Mouse (Mus musculus): Measurements from ENCODE around the gene Sort1. TPM values are rescaled to one million over a fixed set of nuclear protein-coding genes. Genes with fewer than 3 reads are reported as not detected.
A peak's percentile ranks its signal among the peaks of the same experiment; 100 is the strongest.
"Not testable (repeated sequence)": the region's sequence is repeated elsewhere in the genome, so short reads cannot be mapped to it uniquely, and the experiment has no call there.

Sort1 gene
- total RNA-seq (2017) = 13.9 and 22.5 TPM in 2 replicates

DNA sequence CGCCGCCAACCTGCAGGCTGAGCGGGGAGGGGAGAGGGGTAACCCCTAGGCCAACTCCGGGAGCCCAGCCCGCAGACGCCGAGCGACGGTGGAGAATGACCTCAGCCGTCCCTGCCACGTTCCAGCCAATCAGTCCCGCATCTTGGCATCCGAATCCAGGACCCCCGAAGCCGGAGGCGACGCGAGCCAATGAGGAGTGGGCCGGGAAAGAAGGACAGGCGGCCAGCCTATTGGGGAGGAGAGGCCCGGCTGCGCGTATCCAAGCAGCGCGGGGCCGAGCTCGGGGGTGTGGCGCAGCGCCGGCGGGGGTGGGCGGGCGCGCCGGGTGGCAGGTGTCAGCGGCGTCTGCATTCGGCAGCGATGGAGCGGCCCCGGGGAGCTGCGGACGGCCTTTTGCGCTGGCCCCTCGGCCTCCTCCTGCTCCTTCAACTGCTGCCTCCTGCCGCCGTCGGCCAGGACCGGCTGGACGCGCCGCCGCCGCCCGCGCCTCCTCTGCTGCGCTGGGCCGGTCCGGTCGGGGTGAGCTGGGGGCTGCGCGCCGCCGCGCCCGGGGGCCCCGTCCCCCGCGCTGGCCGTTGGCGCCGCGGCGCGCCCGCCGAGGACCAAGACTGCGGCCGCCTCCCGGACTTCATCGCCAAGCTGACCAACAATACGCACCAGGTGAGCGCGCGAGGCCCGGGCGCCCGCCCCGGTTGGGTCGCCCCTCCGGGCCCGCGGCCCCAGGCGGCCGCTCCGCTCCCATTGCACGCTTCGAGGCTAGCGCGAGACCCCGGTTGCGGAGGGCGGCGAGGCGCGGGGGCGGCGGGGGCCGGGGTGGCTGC is at the start of gene Sort1:
Gene Sort1 (plus strand): TSS at position 302 of the 821 bp plus-strand sequence.
- ATAC-seq (replicated peaks; ENCODE audit: low read depth, poor library complexity, severe bottlenecking) = peak; percentile 90

DNA sequence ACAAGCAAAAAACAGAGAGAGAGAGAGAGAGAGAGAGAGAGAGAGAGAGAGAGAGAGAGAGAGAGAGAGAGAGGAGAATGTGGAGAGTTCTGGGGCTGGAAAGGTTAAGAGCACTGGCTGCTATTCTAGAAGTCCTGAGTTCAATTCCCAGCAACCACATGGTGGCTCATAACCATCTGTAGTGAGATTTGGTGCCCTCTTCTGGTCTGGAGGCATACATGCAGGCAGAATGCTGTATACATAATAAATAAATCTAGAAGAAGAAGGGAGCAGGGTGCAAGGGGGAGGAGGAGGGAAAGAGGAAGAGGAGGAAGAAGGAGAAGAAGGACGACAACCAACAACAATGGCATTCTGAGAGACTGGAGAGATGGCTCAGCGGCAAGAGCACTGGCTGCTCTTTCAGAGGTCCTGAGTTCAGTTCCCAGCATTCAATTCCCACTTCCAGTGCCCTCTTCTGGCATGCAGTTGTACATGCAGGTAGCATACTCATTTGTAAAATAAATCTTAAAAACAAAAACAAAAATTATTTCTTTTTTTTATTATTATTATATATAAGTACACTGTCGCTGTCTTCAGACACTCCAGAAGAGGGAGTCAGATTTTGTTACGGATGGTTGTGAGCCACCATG is 46.3 kb upstream of the Sort1 start:
- not testable (repeated sequence) for ATAC-seq (replicated peaks; ENCODE audit: low read depth, poor library complexity, severe bottlenecking)

DNA sequence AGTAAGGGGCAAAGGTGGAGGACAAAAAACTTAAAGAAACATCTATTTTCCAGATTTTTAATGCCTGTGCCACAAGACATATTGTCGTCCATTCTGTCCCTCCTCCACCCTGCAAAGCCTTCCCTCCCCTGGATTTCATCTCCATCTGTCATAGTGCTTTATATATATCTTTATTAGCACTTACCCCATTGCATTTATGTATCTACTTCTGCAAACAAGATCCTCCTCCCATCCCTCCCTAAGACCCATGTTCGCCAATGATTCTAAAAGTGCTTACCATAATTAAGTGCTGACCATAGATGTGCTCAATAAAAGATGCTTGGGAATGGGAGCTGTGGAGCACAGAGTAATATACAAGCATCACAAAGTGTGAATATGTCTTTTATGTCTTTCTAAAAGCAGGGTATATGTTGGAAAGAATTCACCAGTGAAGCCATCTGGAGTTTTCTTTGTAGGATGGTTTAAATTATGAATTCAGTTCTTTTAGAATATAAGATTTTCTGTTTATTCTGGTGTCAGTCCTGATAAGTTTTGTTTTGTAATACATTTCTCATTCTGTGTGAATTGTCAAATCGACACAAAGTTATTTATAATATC is 42.5 kb upstream of the Sort1 start:
- no peak for ATAC-seq (replicated peaks; ENCODE audit: low read depth, poor library complexity, severe bottlenecking)

DNA sequence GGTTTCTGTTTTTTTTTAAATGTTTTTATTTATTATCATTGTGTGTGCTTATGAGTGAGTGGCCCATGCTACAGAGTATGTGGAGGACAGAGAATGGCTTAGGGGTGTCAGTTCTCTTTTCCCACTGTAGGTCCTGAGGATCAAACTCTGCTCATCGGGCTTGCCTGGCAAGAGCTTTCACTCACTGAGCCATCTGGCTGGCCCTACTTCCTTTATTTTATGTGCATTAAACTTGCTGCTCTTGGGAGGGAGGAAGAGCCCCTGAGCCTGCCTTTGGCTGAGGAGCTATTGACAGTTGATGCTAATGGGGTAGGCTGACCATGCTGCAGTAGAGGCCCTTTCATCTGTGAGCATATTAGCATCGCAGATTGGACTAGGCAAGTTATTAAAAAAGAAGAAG is 37.0 kb upstream of the Sort1 start:
- 0 out of 2 replicates have a peak, but pooled peaks have one; percentile 50 for ATAC-seq (replicated peaks; ENCODE audit: low read depth, poor library complexity, severe bottlenecking)

DNA sequence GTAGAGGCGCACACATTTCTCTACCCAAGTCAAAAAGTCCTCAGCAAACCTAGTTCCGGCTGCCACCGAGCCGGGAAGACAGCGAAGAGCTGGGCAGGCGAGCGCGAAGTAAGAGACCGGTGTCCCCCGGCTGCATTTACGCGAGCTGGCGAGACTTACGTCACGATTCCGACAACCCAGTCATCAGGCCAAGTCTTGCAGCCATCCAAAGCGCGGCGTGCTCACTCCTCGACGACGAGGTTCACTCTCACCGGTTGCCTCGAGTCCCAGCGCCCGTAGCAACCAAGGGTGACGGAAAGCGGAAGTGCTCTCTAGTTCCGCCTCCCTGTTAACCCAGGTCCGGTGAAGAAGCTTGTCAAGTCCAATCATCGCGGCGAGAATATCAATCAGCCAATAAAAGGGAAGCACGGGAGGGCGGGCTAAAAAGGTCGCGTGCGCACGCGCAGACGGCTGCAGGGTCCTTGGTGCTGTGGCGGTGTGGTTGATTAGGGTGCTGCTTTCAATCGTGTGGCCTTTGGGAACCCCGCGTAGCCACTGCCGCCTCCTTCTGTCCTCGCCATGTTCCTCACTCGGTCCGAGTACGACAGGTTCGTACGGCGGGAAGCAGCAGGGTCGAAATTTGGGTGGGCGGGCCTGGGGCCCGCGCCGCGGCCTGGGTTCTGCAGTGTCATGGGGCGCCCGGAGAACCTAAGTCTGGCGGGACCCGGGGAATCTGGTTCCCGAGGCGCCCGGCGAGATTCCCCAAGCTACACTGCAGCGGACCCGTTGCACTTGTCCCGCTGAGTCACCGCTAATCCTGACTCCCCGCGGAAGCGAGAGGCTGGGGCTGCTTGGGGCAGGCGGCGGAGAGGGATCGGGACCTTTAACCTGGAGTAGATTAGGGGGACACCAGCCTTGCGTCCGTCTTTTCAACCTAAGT is 26.9 kb upstream of the Sort1 start, which contains the start of gene Psma5:
Gene Psma5 (plus strand): TSS at position 208 of the 919 bp plus-strand sequence.
- peak; percentile 98 for ATAC-seq (replicated peaks; ENCODE audit: low read depth, poor library complexity, severe bottlenecking)

DNA sequence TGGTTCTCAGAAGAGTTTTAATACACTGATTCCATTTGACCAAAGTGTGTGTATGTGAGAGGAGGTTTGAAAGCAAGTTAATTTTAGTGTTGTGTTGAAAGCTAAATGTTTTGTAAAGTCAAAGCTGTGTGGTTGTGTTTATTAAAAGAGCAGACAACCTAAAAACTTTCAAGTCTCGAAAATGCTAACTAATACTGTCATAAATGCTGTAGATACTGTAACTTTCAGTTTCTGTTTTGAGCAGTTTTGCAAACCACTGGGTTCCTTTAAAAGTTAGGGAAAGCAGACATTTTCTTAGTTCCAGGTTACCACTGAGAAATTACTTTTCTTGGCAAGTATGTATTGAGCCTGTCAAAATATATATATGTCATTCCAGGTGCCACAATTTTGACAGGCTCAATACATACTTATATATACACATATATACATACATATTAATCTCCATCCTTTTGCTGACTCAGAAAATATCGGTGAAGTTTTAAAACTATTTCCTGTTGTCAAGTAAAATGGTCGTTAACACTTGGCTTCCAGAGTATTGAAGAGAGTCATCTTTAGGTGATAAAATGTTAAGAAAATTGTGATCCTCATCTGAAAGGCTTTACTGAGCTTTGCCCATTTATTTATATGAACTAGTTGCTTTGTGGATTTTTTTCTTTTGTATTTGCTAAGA is 25.9 kb upstream of the Sort1 start:
- ATAC-seq (replicated peaks; ENCODE audit: low read depth, poor library complexity, severe bottlenecking) = no peak

DNA sequence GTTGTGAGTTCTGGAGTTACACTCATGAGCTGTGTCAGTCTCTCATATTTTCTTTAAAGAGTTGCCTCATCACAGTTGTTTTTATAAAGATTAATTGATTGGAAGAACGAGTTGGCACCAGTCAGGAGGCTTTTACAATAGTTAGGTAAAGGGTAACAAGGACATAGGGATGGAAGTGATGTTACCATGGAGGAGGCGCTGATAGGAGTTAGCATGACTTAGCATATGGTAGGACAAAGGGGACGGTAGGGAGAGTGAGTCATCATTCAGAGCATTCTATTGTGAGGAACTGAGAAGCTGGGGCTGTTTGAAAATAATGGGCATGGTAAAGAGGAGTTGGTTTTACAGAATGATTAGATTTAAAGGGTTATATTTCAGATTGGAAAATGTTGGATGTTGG is 24.6 kb upstream of the Sort1 start:
- no peak for ATAC-seq (replicated peaks; ENCODE audit: low read depth, poor library complexity, severe bottlenecking)

DNA sequence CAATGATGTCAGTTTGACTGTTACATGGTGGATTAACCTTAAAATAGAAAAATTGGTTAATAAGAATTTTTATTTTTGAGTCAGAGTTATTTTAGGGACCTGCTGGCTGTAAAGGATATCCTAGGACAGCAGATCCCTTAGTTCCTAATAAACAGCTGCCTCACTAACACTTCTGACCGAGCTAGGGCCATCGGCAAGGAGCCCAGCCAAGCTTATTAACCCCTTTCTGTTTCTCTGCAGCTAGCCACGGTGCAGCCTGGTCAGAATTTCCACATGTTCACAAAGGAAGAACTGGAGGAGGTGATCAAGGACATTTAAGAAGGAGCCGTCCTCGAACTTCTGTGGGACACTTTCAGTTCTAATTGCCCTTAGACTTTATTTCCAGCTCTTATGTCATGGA is 4.4 kb upstream of the Sort1 start:
- not testable (repeated sequence) for ATAC-seq (replicated peaks; ENCODE audit: low read depth, poor library complexity, severe bottlenecking)

DNA sequence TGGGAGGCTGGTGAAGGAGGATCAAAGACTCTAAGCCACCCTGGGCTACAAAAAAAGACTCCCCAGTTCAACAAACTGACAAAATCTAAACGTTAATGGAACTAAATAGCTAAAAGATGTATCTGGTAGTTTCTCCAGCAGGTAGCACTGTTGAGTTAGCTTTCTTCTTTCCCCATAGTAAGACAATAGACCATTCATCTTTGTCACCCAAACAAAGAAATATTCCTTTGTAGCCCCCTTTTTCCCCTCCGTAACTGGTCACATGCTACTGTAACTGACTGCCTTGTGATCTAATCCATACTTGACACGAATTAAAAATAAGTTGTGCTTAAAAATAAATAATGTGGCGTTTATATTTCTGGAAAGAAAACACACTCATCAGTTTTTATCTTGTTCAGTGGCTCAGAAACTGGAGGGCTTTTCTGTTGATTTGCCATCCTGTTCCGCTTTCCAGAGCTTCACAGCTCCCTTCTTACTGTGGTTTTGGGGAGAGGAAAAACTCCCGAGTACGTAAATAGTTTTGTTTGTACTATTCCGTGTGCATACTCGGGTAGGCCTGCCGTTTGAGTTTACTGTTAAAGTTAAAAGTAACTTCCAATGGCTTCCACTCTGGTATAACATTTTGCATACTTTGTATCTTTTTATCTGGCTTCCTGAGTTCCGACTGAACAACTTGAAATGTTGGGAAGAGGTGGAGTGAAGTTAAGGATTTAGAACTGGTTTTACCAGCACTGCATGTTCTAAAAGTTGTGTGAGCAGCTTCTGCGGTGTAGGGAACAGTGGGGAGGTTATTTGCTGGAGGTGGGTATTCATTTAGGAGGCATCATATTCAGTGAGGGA is 1.3 kb upstream of the Sort1 start:
- ATAC-seq (replicated peaks; ENCODE audit: low read depth, poor library complexity, severe bottlenecking) = peak; percentile 56

DNA sequence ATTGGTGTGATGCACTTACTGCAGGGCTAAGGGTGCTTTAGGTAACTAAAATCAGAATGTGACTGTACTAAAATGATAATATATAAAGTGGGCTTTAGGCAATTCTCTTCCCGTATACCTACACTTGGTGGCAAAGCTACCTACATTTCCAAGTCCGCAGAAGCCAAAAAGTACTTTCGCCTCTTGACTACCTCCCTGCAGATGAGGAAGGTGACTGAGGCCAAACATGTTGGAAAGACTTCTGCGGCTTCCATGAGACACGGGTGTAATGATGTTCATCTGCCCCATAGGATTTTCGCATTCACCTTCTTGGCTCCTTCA is 681 bp upstream of the Sort1 start:
- ATAC-seq (replicated peaks; ENCODE audit: low read depth, poor library complexity, severe bottlenecking) = no peak

DNA sequence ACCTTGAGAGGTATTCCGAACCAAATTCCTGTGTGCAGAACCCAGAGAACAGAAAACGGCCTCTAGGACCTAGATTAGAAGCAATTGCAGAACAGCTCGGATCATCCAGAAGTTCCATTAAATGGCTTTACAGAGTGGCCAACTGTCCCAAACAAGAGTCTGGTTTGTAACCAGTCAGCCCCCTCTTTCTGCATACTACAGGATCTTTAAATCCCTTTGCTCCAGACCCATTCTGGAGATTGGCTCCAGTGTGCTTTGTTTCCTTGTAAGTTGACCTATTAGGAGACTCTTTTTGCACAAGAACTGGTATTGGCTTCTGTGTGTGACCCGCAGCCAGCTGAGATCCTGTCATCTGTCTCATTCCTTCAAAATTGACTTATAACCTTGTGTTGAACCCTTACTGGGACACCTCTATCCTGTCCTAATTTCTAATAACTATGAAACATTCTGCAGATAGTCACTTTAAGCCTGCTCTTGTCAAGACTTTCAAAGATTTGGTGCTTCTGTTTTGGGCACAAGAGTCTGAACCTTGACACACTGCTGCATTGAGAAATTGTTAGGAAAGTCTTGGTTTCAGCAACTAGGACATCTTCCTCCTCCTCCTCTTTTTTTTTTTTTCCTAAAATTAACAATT is 1.3 kb downstream of the Sort1 start:
- no peak for ATAC-seq (replicated peaks; ENCODE audit: low read depth, poor library complexity, severe bottlenecking)

DNA sequence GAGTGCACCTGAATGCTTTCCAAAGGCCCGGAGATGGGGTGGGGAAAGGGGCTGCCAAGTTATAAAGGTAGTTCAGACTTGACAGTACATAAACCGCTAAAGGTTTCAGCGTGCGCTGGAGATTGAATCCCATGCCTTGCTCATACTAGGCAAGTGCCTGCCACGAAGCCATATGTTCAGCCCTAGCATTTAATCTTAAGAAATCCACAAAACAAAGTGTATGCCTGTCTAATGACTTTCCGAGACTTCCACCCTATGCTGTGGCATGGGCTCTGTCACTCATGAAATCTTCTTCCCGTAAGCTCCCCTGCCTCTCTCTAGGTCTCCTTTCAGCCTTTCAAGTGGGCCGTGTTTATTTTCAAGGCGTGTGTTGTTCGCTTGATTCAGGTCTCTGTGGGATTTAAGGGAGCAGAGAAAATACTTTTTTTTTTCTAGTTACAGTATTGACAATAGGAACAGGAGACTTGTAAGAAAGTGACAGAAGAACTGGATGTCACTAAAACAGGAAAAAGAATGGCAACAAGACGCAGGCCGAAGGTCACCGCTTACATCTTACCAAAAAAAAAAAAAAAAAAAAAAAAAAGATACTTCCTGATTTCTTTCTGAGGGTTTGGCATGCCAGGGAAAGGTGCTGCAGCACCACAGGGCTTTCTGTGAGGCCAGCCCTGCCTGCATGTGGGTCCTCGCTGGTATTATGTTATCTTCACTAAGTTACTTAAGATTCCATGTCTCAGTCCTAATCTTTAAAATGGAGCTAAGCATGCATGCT is 3.0 kb downstream of the Sort1 start:
- ATAC-seq (replicated peaks; ENCODE audit: low read depth, poor library complexity, severe bottlenecking) = no peak

DNA sequence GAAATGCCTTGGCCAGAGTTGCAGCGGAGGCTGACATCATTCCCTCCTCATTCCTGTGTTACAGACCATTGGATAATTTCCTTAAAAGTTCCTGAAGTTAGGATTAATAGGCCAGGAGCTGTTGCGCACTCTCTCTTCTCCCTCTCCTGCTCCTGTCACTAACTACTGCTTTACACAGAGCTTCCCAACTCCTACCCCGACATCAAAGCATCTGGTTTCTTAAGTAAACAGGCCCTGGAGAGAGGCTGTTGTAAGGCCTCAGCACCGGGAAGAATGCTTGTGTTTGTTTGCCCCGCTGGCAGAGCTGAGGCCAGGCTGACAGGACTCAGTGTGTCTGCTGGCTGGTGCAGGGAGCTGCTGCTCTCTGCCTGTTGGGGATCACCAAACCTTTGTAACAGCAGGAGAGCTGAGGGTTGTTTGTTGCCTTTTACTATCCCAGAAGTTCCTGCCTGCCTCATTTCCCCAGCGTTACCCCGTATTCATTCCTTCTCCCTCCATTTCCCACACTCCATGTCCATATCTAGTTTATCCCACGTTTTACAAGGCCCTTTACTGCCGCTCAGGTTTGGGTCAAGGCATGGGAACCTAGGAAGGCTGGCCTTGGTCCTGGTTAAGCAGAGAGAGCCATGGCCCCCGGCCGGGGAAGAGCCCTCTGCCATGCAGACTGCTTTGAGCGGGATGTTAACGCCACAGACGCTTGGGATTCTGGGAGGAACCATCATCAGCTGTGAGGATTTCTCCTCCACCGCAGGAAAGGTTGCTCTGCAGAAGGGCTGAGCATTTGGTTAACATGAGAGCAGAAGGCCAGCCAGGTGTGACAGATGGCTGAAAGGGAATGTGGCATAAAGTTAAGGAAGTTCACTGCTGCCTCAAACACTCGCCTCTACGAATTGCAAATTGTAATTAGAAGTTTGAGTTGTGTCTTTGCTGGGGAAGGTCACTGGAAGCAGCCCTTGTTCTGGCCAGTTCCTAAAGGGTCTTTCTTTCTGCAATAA is 4.2 kb downstream of the Sort1 start:
- ATAC-seq (replicated peaks; ENCODE audit: low read depth, poor library complexity, severe bottlenecking) = no peak

DNA sequence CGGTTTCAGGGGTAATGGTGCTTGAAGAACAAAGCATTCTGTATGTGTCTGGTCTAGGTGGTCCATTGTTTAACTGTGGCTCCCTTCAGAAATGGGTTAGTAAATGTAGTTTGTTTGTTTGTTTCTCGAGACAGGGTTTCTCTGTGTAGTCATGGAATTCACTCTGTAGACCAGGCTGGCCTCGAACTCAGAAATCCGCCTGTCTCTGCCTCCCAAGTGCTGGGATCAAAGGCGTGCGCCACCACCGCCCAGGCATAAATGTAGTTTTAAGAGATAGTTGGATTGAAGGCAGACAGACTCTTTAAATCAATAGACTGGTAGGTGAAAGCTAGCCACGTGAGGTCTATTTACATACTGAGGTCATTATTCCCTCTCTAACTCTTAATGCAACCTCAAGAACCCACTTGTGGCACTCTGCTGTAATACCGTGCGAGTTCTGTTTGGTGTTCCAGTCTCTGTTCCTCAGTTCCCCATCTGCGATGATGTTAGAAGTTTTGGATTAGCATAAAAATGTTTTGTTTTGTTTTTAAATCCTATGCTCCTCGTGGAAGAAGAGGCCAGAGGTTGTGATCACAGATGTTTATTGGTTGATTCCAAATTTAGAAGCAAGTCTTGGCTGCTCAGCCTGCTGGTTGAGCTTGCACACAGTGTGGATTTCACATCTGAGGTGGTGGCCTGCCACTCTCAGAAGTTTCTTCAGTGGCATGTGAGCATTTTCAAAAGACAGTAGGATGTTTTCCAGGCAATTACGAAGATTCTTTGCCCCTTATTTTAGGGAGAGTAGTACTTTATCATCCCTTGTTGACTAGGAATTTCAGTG is 5.6 kb downstream of the Sort1 start:
- ATAC-seq (replicated peaks; ENCODE audit: low read depth, poor library complexity, severe bottlenecking) = no peak

DNA sequence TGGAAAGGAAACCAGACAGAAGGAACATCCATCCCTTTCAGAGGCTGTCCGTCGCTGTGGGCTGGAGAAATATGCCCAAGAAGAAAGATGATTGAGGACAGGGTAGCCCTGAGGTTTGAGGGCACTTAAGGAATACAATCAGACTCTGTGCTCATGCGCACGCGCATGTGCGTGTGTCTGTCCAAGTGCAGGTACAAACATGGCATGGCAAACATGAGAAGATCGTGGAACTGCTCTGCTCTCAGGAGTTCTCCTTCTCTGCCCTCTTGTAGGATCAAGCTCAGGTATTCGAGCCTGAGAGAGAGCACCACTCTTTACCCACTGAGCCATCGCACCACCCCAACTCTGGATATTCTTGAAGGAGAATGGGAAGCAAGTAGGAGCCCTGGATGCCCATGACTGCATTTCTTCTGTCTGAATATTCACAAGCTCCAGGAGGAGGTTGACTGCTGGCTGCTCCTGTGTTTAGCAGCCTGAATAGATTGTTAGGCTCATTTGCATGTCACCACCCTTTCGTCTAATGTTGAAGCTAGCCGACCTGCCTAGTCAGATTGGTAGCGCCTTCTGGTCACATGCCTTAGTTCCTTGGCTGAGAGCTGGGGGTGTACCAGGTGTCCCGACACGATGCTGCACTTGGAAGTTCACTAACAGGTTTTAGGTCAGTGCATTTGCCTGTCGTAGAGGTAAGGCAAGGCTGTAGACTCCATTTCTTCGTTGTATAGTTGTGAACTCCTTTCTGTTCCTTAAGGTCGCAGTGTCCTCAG is 7.3 kb downstream of the Sort1 start:
- ATAC-seq (replicated peaks; ENCODE audit: low read depth, poor library complexity, severe bottlenecking) = no peak
